Mouse (Mus musculus) liver, adult 2 months (tissue): ENCODE measurements around the gene Fam222b. TPM values are rescaled to one million over a fixed set of nuclear protein-coding genes. Genes with fewer than 3 reads are reported as not detected.

Source experiments
- DNase-seq: peaks from one replicate; pipeline ENCODE4 v3.0.0-alpha.2; 2011; ENCODE audit warnings: low read depth, low spot score; ENCODE audit errors: extremely low read depth
- H3K27ac ChIP-seq: fragments of 200-500 bp; replicated peaks from 2 replicates; pipeline ENCODE4 v1.5.1; 2012; ENCODE audit warnings: low read depth, mild to moderate bottlenecking, control low read depth, inconsistent platforms, low read length; ENCODE audit not compliant: insufficient read depth
- H3K27me3 ChIP-seq: fragments of 200-500 bp; 2 replicates; pipeline ENCODE4 v1.6.1; 2012; ENCODE audit warnings: mild to moderate bottlenecking, moderate library complexity, low read length, inconsistent platforms; ENCODE audit not compliant: control insufficient read depth, insufficient read depth
- H3K36me3 ChIP-seq: fragments of 200-500 bp; 2 replicates; pipeline ENCODE4 v1.6.1; 2012; ENCODE audit warnings: low read length, inconsistent platforms; ENCODE audit not compliant: control insufficient read depth, insufficient read depth
- H3K4me1 ChIP-seq: fragments of 200-500 bp; 2 replicates; pipeline ENCODE4 v1.6.1; 2011; ENCODE audit warnings: low read length; ENCODE audit not compliant: control insufficient read depth, insufficient read depth
- H3K4me3 ChIP-seq: fragments of 200-500 bp; 2 replicates; pipeline ENCODE4 v1.5.1; 2011; ENCODE audit warnings: low read depth, mild to moderate bottlenecking, control low read depth, low read length, moderate library complexity; ENCODE audit not compliant: insufficient read depth
- H3K79me2 ChIP-seq: fragments of 200-500 bp; 2 replicates; pipeline ENCODE4 v1.6.1; 2012; ENCODE audit warnings: inconsistent platforms, mild to moderate bottlenecking, low read length, moderate library complexity; ENCODE audit not compliant: control insufficient read depth, insufficient read depth
- H3K9ac ChIP-seq: fragments of 200-500 bp; 2 replicates; pipeline ENCODE4 v1.6.1; 2012; ENCODE audit warnings: low read depth, mild to moderate bottlenecking, control low read depth, inconsistent platforms, low read length
- CTCF ChIP-seq: fragments of 200-500 bp; IDR thresholded peaks from 2 replicates; pipeline ENCODE4 v1.5.1; 2011; ENCODE audit warnings: low read depth, low read length, control low read depth
- POLR2A ChIP-seq: fragments of 200-500 bp; IDR thresholded peaks from 2 replicates; pipeline ENCODE4 v1.6.1; 2011; ENCODE audit warnings: low read length, control low read depth; ENCODE audit not compliant: insufficient read depth; ENCODE audit errors: extremely low read depth
- WGBS: fragments of 180-500 bp; shearing (Covaris S2); methylation state at CpG from one replicate; pipeline ENCODE4 v1.1.7; 2018; 5-methylcytosine and 5-hydroxymethylcytosine counted together
- polyA plus RNA-seq: library from polyadenylated mRNA; depleted of rRNA; stranded (reverse); fragments of >200 nt; gene quantifications from 2 replicates; pipeline ENCODE4 v1.2.3, GENCODE M21; 2012
- total RNA-seq: library from RNA; depleted of rRNA; stranded (reverse); fragments of >200 nt; gene quantifications from 2 replicates; pipeline ENCODE4 v1.2.3, GENCODE M21; 2014

The Fam222b gene
- total and polyA plus RNA-seq, 2 experiments, result 2.5 to 13.6 TPM

- Histone ChIP-seq H3K79me2 (no peaks in the 10 kb centered on the region; the same call in 1 of the 2 replicates), H3K9ac (peak within 1 kb of the TSS; percentile 86), H3K4me3 (peak within 1 kb of the TSS; percentile 93), H3K36me3 (peaks cover 13% of the 10 kb centered on the region; the same call in 1 of the 2 replicates), H3K27ac (0 out of 2 replicates have a peak within 1 kb of the TSS, but pooled peaks have one; percentile 14), H3K27me3 (no peaks in the 10 kb centered on the region), H3K4me1 (no peaks in the 10 kb centered on the region)
- 1% methylated on average over 42 of the region's 42 CpGs for WGBS
- DNase-seq, result peak; percentile 83
- TF ChIP-seq CTCF, result no peak
- TF ChIP-seq POLR2A, result peak; percentile 65; the same call in 1 of the 2 replicates
These were observed 14.2 kb upstream of the Fam222b start, which contains the start of gene Eral1 for GRCm38 (mm10) chr11:78079961-78080921. Eral1 (minus strand) TSS chr11:78080383.

GRCm38 (mm10) chr11:78083595-78083994 is 10.9 kb upstream of the Fam222b start:
- Histone ChIP-seq H3K36me3 (no peaks in the 10 kb centered on the region), H3K27me3 (no peaks in the 10 kb centered on the region), H3K27ac (no peak overlapping the region), H3K79me2 (no peaks in the 10 kb centered on the region; the same call in 1 of the 2 replicates), H3K9ac (no peak overlapping the region), H3K4me1 (no peaks in the 10 kb centered on the region), H3K4me3 (no peak overlapping the region)
- WGBS, result 32% methylated on average over 1 of the region's 1 CpGs
- TF ChIP-seq POLR2A (no peak), CTCF (no peak)
- no peak for DNase-seq

GRCm38 (mm10) chr11:78086925-78087479 is 7.5 kb upstream of the Fam222b start:
- Histone ChIP-seq H3K79me2 (no peaks in the 10 kb centered on the region; the same call in 1 of the 2 replicates), H3K4me1 (no peaks in the 10 kb centered on the region), H3K36me3 (no peaks in the 10 kb centered on the region), H3K9ac (no peak overlapping the region), H3K27ac (no peak overlapping the region; the same call in 1 of the 2 replicates), H3K4me3 (no peak overlapping the region), H3K27me3 (no peaks in the 10 kb centered on the region)
- DNase-seq, result no peak
- no peak for TF ChIP-seq POLR2A
- no peak for TF ChIP-seq CTCF
- 82% methylated on average over 4 of the region's 4 CpGs for WGBS

- Histone ChIP-seq H3K9ac (no peak overlapping the region), H3K36me3 (no peaks in the 10 kb centered on the region), H3K27ac (peak overlapping the region; percentile 56), H3K4me3 (no peak overlapping the region), H3K27me3 (no peaks in the 10 kb centered on the region), H3K4me1 (no peaks in the 10 kb centered on the region), H3K79me2 (no peaks in the 10 kb centered on the region; the same call in 1 of the 2 replicates)
- peak; percentile 13 for DNase-seq
- WGBS, result 70% methylated on average over 5 of the region's 5 CpGs
- TF ChIP-seq POLR2A (no peak), CTCF (no peak)
These were observed 6.6 kb upstream of the Fam222b start for GRCm38 (mm10) chr11:78087756-78088281.

GRCm38 (mm10) chr11:78094137-78094503 is 340 bp upstream of the Fam222b start:
- TF ChIP-seq POLR2A (no peak), CTCF (no peak)
- no peaks in the 10 kb centered on the region for H3K27me3 ChIP-seq
- H3K79me2 ChIP-seq, result peaks cover 16% of the 10 kb centered on the region; the same call in 1 of the 2 replicates
- H3K27ac ChIP-seq, result 0 out of 2 replicates have a peak overlapping the region, but pooled peaks have one; percentile 34
- H3K4me1 ChIP-seq, result peaks cover 17% of the 10 kb centered on the region
- peak overlapping the region; percentile 95 for H3K4me3 ChIP-seq
- H3K36me3 ChIP-seq, result no peaks in the 10 kb centered on the region
- 42% methylated on average over 11 of the region's 11 CpGs for WGBS
- H3K9ac ChIP-seq, result no peak overlapping the region
- DNase-seq, result no peak
